Mouse (Mus musculus) MEL (cell line): Measurements from ENCODE around the gene Mef2d. TPM values are rescaled to one million over a fixed set of nuclear protein-coding genes. Genes with fewer than 3 reads are reported as not detected.
A peak's percentile ranks its signal among the peaks of the same experiment; 100 is the strongest.

ENCODE experiments used
- DNase-seq: peaks from one replicate; pipeline ENCODE4 v3.0.0; 2011; ENCODE audit warnings: low read depth, low spot score
- H3K27ac ChIP-seq: 2 replicates; pipeline ENCODE4 v1.5.1; 2012; ENCODE audit warnings: low read depth, mild to moderate bottlenecking, control low read depth, low read length, moderate library complexity; ENCODE audit not compliant: control insufficient read depth
- H3K27me3 ChIP-seq, 2 experiments: fragments of 150-350 bp in 1 of 2; sonication (generic) in 1 of 2; 2 replicates each; pipeline ENCODE4 v1.6.1; 2012; ENCODE audit warnings: low read length in 2 of 2, mild to moderate bottlenecking in 2 of 2, improper control_type of control experiment in 1 of 2, moderate library complexity in 1 of 2; ENCODE audit not compliant: insufficient read depth in 2 of 2, control insufficient read depth in 1 of 2
- H3K36me3 ChIP-seq, 2 experiments: 2 replicates each; pipeline ENCODE4 v1.6.1; 2012 to 2014; ENCODE audit warnings: low read length in 2 of 2, improper control_type of control experiment in 1 of 2, inconsistent platforms in 1 of 2, mild to moderate bottlenecking in 1 of 2; ENCODE audit not compliant: insufficient read depth in 2 of 2, control insufficient read depth in 1 of 2
- H3K4me1 ChIP-seq, 2 experiments: fragments of 150-350 bp in 1 of 2; sonication (generic) in 1 of 2; 2 replicates each; pipeline ENCODE4 v1.6.1; 2012; ENCODE audit warnings: low read length in 2 of 2, improper control_type of control experiment in 1 of 2, mild to moderate bottlenecking in 1 of 2; ENCODE audit not compliant: insufficient read depth in 2 of 2, control insufficient read depth in 1 of 2
- H3K4me3 ChIP-seq, 2 experiments: fragments of 150-350 bp in 1 of 2; sonication (generic) in 1 of 2; 2 replicates each; pipeline ENCODE4 v1.5.1; 2012; ENCODE audit warnings: low read depth in 2 of 2, low read length in 2 of 2, mild to moderate bottlenecking in 2 of 2, moderate library complexity in 2 of 2, control low read depth in 1 of 2, improper control_type of control experiment in 1 of 2; ENCODE audit not compliant: control insufficient read depth in 1 of 2, insufficient read depth in 1 of 2
- H3K79me2 ChIP-seq: 2 replicates; pipeline ENCODE4 v1.6.1; 2012; ENCODE audit warnings: mild to moderate bottlenecking, low read length, moderate library complexity; ENCODE audit not compliant: control insufficient read depth, poor library complexity, insufficient read depth
- H3K9ac ChIP-seq: 2 replicates; pipeline ENCODE4 v1.6.1; 2012; ENCODE audit warnings: low read depth, mild to moderate bottlenecking, control low read depth, low read length, moderate library complexity; ENCODE audit not compliant: control insufficient read depth, poor library complexity, severe bottlenecking
- H3K9me3 ChIP-seq: fragments of 150-350 bp; sonication (generic); replicated peaks from 2 replicates; pipeline ENCODE4 v1.6.1; 2012; ENCODE audit warnings: mild to moderate bottlenecking, low read length, improper control_type of control experiment, moderate library complexity; ENCODE audit not compliant: insufficient read depth
- BHLHE40 ChIP-seq: IDR thresholded peaks from 2 replicates; pipeline ENCODE4 v1.6.1; 2012; ENCODE audit warnings: low read depth, mild to moderate bottlenecking, inconsistent platforms, low read length, improper control_type of control experiment, borderline replicate concordance
- CHD1 ChIP-seq: IDR thresholded peaks from 2 replicates; pipeline ENCODE4 v1.6.1; 2012; ENCODE audit warnings: low read depth, mild to moderate bottlenecking, inconsistent platforms, low read length, improper control_type of control experiment
- CHD2 ChIP-seq: IDR thresholded peaks from 2 replicates; pipeline ENCODE4 v1.6.1; 2011; ENCODE audit warnings: low read length, improper control_type of control experiment
- CTCF ChIP-seq, 3 experiments: IDR thresholded peaks in 2 of 3; conservative IDR thresholded peaks in 1 of 3; 2 replicates each; pipeline ENCODE4 v1.5.1; 2011 to 2012; ENCODE audit warnings: low read length in 3 of 3, low read depth in 2 of 3, mild to moderate bottlenecking in 2 of 3, improper control_type of control experiment in 1 of 3, inconsistent platforms in 1 of 3, mixed read lengths in 1 of 3, moderate library complexity in 1 of 3; ENCODE audit not compliant: control insufficient read depth in 1 of 3, insufficient read depth in 1 of 3, poor library complexity in 1 of 3, severe bottlenecking in 1 of 3
- ELF1 ChIP-seq: IDR thresholded peaks from 2 replicates; pipeline ENCODE4 v1.6.1; 2014; ENCODE audit warnings: low read depth, mild to moderate bottlenecking, inconsistent platforms, low read length, improper control_type of control experiment, moderate library complexity
- ETS1 ChIP-seq: IDR thresholded peaks from 2 replicates; pipeline ENCODE4 v1.6.1; 2012; ENCODE audit warnings: low read depth, mild to moderate bottlenecking, inconsistent platforms, low read length, improper control_type of control experiment, moderate library complexity
- GABPA ChIP-seq: IDR thresholded peaks from 2 replicates; pipeline ENCODE4 v1.6.1; 2012; ENCODE audit warnings: low read depth, mild to moderate bottlenecking, inconsistent platforms, low read length, improper control_type of control experiment, moderate library complexity
- GATA1 ChIP-seq: IDR thresholded peaks from 2 replicates; pipeline ENCODE4 v1.6.1; 2011; ENCODE audit warnings: low read depth, low read length, improper control_type of control experiment
- JUND ChIP-seq: IDR thresholded peaks from 2 replicates; pipeline ENCODE4 v1.6.1; 2011; ENCODE audit warnings: low read depth, mild to moderate bottlenecking, improper control_type of control experiment, low read length
- KAT2A ChIP-seq: conservative IDR thresholded peaks from 2 replicates; pipeline ENCODE4 v1.6.1; 2012; ENCODE audit warnings: low read depth, low read length, improper control_type of control experiment, inconsistent platforms
- MAFK ChIP-seq: IDR thresholded peaks from 2 replicates; pipeline ENCODE4 v1.6.1; 2011; ENCODE audit warnings: low read depth, mild to moderate bottlenecking, low read length, improper control_type of control experiment, borderline replicate concordance
- MAX ChIP-seq: IDR thresholded peaks from 2 replicates; pipeline ENCODE4 v1.6.1; 2011; ENCODE audit warnings: low read length, improper control_type of control experiment
- MEF2A ChIP-seq: IDR thresholded peaks from 2 replicates; pipeline ENCODE4 v1.6.1; 2014; ENCODE audit warnings: low read depth, mild to moderate bottlenecking, inconsistent platforms, low read length, improper control_type of control experiment; ENCODE audit not compliant: poor library complexity, insufficient replicate concordance, severe bottlenecking; ENCODE audit errors: extremely low read depth
- MXI1 ChIP-seq: IDR thresholded peaks from 2 replicates; pipeline ENCODE4 v1.6.1; 2011; ENCODE audit warnings: mild to moderate bottlenecking, low read depth, low read length, improper control_type of control experiment
- MYB ChIP-seq: IDR thresholded peaks from 2 replicates; pipeline ENCODE4 v1.6.1; 2011; ENCODE audit warnings: mild to moderate bottlenecking, low read depth, low read length, improper control_type of control experiment
- NELFE ChIP-seq: IDR thresholded peaks from 2 replicates; pipeline ENCODE4 v1.6.1; 2011; ENCODE audit warnings: low read depth, low read length, improper control_type of control experiment
- NRF1 ChIP-seq: IDR thresholded peaks from 2 replicates; pipeline ENCODE4 v1.6.1; 2014; ENCODE audit warnings: low read depth, mild to moderate bottlenecking, inconsistent platforms, low read length, improper control_type of control experiment, moderate library complexity; ENCODE audit not compliant: poor library complexity, insufficient read depth, severe bottlenecking
- POLR2A ChIP-seq, 2 experiments: IDR thresholded peaks; 2 replicates each; pipeline ENCODE4 v1.6.1; 2011 to 2012; ENCODE audit warnings: low read length in 2 of 2, mild to moderate bottlenecking in 2 of 2, control low read depth in 1 of 2, improper control_type of control experiment in 1 of 2, low read depth in 1 of 2, moderate library complexity in 1 of 2; ENCODE audit not compliant: control insufficient read depth in 1 of 2, insufficient read depth in 1 of 2, poor library complexity in 1 of 2
- POLR2AphosphoS2 ChIP-seq: IDR thresholded peaks from 2 replicates; pipeline ENCODE4 v1.6.1; 2011; ENCODE audit warnings: low read length, improper control_type of control experiment
- RAD21 ChIP-seq: IDR thresholded peaks from 2 replicates; pipeline ENCODE4 v1.6.1; 2011; ENCODE audit warnings: mild to moderate bottlenecking, low read depth, low read length, improper control_type of control experiment
- SIN3A ChIP-seq: IDR thresholded peaks from 2 replicates; pipeline ENCODE4 v1.6.1; 2012; ENCODE audit warnings: low read length, improper control_type of control experiment, inconsistent platforms
- SMC3 ChIP-seq: IDR thresholded peaks from 2 replicates; pipeline ENCODE4 v1.6.1; 2011; ENCODE audit warnings: low read depth, low read length, improper control_type of control experiment
- TAL1 ChIP-seq: IDR thresholded peaks from 2 replicates; pipeline ENCODE4 v1.6.1; 2012; ENCODE audit warnings: mild to moderate bottlenecking, inconsistent platforms, low read length, moderate library complexity, mixed read lengths
- TBP ChIP-seq: IDR thresholded peaks from 2 replicates; pipeline ENCODE4 v1.8.0; 2011; ENCODE audit warnings: low read depth, low read length, improper control_type of control experiment
- TCF12 ChIP-seq: IDR thresholded peaks from 2 replicates; pipeline ENCODE4 v1.6.1; 2014; ENCODE audit warnings: low read depth, mild to moderate bottlenecking, inconsistent platforms, low read length, improper control_type of control experiment, moderate library complexity
- UBTF ChIP-seq: IDR thresholded peaks from 2 replicates; pipeline ENCODE4 v1.6.1; 2012; ENCODE audit warnings: low read depth, mild to moderate bottlenecking, inconsistent platforms, low read length, improper control_type of control experiment, moderate library complexity, borderline replicate concordance; ENCODE audit not compliant: insufficient read depth
- USF1 ChIP-seq: IDR thresholded peaks from 2 replicates; pipeline ENCODE4 v1.6.1; 2014; ENCODE audit warnings: low read depth, mild to moderate bottlenecking, inconsistent platforms, low read length, improper control_type of control experiment, moderate library complexity
- USF2 ChIP-seq, 2 experiments: IDR thresholded peaks; 2 replicates each; pipeline ENCODE4 v1.6.1; 2011 to 2012; ENCODE audit warnings: improper control_type of control experiment in 2 of 2, low read length in 2 of 2, borderline replicate concordance in 1 of 2, inconsistent platforms in 1 of 2, low read depth in 1 of 2, mild to moderate bottlenecking in 1 of 2; ENCODE audit not compliant: insufficient read depth in 1 of 2
- ZC3H11A ChIP-seq: IDR thresholded peaks from 2 replicates; pipeline ENCODE4 v1.6.1; 2012; ENCODE audit warnings: low read depth, mild to moderate bottlenecking, inconsistent platforms, low read length, improper control_type of control experiment
- ZKSCAN1 ChIP-seq: IDR thresholded peaks from 2 replicates; pipeline ENCODE4 v1.6.1; 2012; ENCODE audit warnings: low read depth, mild to moderate bottlenecking, inconsistent platforms, low read length, improper control_type of control experiment, moderate library complexity
- ZNF384 ChIP-seq: IDR thresholded peaks from 2 replicates; pipeline ENCODE4 v1.6.1; 2012; ENCODE audit warnings: low read depth, mild to moderate bottlenecking, inconsistent platforms, low read length, improper control_type of control experiment
- polyA plus RNA-seq, 2 experiments: library from polyadenylated mRNA; stranded (reverse) in 1 of 2; unstranded in 1 of 2; fragments of >175 nt in 1 of 2; fragments of >200 nt in 1 of 2; gene quantifications; 2 replicates each; pipeline versions ENCODE4 v1.2.1 to v1.2.4; 2012; ENCODE audit warnings: low replicate concordance in 2 of 2, low read depth in 1 of 2; ENCODE audit not compliant: insufficient read length in 2 of 2, insufficient read depth in 1 of 2, missing spikeins in 1 of 2
- total RNA-seq: library from RNA; depleted of rRNA; stranded (reverse); fragments of 300-350 nt; gene quantifications from 2 replicates; pipeline ENCODE4 v1.2.3, GENCODE M21; 2012

Mef2d gene
- total and polyA plus RNA-seq, 3 experiments = 16.9 to 117 (median 71.4) TPM

- H3K9me3 ChIP-seq = no peaks in the 10 kb centered on the region
- peaks cover 13 to 30% of the 10 kb centered on the region in 2 experiments for H3K4me1 ChIP-seq
- no peak for DNase-seq
- no peak overlapping the region; the same call in 1 of the 2 replicates for H3K27ac ChIP-seq
- peak; percentile 52 for TF ChIP-seq ZNF384
- no peak for TF ChIP-seq UBTF
- peak overlapping the region; percentile 77 for H3K9ac ChIP-seq
- peak overlapping the region in 1 of 2 experiments; percentile 77; a peak in 1 of 4 replicates for H3K4me3 ChIP-seq
- H3K36me3 ChIP-seq = peaks cover 0 to 17% of the 10 kb centered on the region in 2 experiments; a peak in 2 of 4 replicates
- peaks cover 9% of the 10 kb centered on the region; the same call in 1 of the 2 replicates for H3K79me2 ChIP-seq
- H3K27me3 ChIP-seq = no peaks in the 10 kb centered on the region
These were observed 5.2 kb upstream of the Mef2d start for GRCm38 (mm10) chr3:88136945-88137494.

GRCm38 (mm10) chr3:88137821-88138220, 4.4 kb upstream of the Mef2d start:
- Histone ChIP-seq H3K9me3 (no peaks in the 10 kb centered on the region), H3K4me1 (peaks cover 13 to 30% of the 10 kb centered on the region in 2 experiments), H3K27me3 (no peaks in the 10 kb centered on the region), H3K27ac (peak overlapping the region; percentile 97), H3K36me3 (peaks cover 0 to 17% of the 10 kb centered on the region in 2 experiments; a peak in 2 of 4 replicates), H3K79me2 (peaks cover 15% of the 10 kb centered on the region), H3K4me3 (peak overlapping the region; percentile 49 to 77), H3K9ac (peak overlapping the region; percentile 77)
- DNase-seq = peak; percentile 81
- TF ChIP-seq TAL1 (no peak), ETS1 (no peak), CHD2 (no peak), MEF2A (no peak), SMC3 (peak; percentile 34; the same call in 1 of the 2 replicates), POLR2AphosphoS2 (no peak), CTCF (IDR thresholded peaks at IDR 0.05 in 2 of 3, conservative IDR thresholded peaks at IDR 0.05 in 1 of 3; ENCODE audit: control insufficient read depth in 1 of 3, insufficient read depth in 1 of 3, low read depth in 2 of 3, low read length in 3 of 3, poor library complexity in 1 of 3, severe bottlenecking in 1 of 3) (peak in 2 of 3 experiments; percentile 5 to 50; a peak in 2 of 6 replicates), GATA1 (no peak), NELFE (no peak), SIN3A (no peak), JUND (no peak), UBTF (no peak), TBP (no peak), GABPA (no peak), MAX (no peak), KAT2A (no peak), CHD1 (no peak), USF1 (no peak), TCF12 (no peak), BHLHE40 (no peak), MXI1 (no peak), ZC3H11A (peak; percentile 31; the same call in 1 of the 2 replicates), RAD21 (peak; percentile 35), MYB (no peak), USF2 (IDR thresholded peaks at IDR 0.05; ENCODE audit: borderline replicate concordance in 1 of 2, insufficient read depth in 1 of 2, low read depth in 1 of 2, low read length in 2 of 2) (no peak), ZKSCAN1 (no peak), NRF1 (no peak), POLR2A (IDR thresholded peaks at IDR 0.05; ENCODE audit: control insufficient read depth in 1 of 2, insufficient read depth in 1 of 2, low read depth in 1 of 2, low read length in 2 of 2, poor library complexity in 1 of 2) (no peak), ELF1 (no peak), MAFK (no peak)
